Mouse (Mus musculus): ENCODE data around the gene Ap1s1.

GRCm38 (mm10) chr5:137075726-137076125, 29.8 kb upstream of the Ap1s1 start:
- TF ChIP-seq POLR2A (IDR thresholded peaks at IDR 0.05; ENCODE audit: borderline replicate concordance, extremely low read depth, low read depth, low read length), result no peak
- no peak for TF ChIP-seq CTCF (IDR thresholded peaks at IDR 0.05; ENCODE audit: insufficient read depth, low read length)

Data from lung, adult 2 months (tissue).